Mouse (Mus musculus) liver, embryonic 12.5 days (tissue): ENCODE results near the gene Rfc3. TPM values are rescaled to one million over a fixed set of nuclear protein-coding genes. Genes with fewer than 3 reads are reported as not detected.
"Not testable (repeated sequence)": the region's sequence is repeated elsewhere in the genome, so short reads cannot be mapped to it uniquely, and the experiment has no call there.

ENCODE experiments used
- ATAC-seq: fragments of 200-750 bp; cut with Nextera tagmentation; 2 replicates; pipeline ENCODE4 v1.8.0; 2017; ENCODE audit warnings: moderate number of reproducible peaks, mild to moderate bottlenecking, moderate library complexity
- H3K27ac ChIP-seq: fragments of 300-500 bp; sonication (generic); 2 replicates; pipeline ENCODE4 v1.5.1; 2016; ENCODE audit warnings: mild to moderate bottlenecking
- H3K27me3 ChIP-seq: fragments of 300-500 bp; sonication (generic); replicated peaks from 2 replicates; pipeline ENCODE4 v1.6.1; 2016; ENCODE audit warnings: mild to moderate bottlenecking, moderate library complexity
- H3K36me3 ChIP-seq: fragments of 300-500 bp; sonication (generic); 2 replicates; pipeline ENCODE4 v1.6.1; 2016; ENCODE audit warnings: mild to moderate bottlenecking, moderate library complexity
- H3K4me1 ChIP-seq: fragments of 300-500 bp; sonication (generic); 2 replicates; pipeline ENCODE4 v1.6.1; 2016
- H3K4me2 ChIP-seq: fragments of 300-500 bp; sonication (generic); 2 replicates; pipeline ENCODE4 v1.6.1; 2016; ENCODE audit warnings: mild to moderate bottlenecking, moderate library complexity
- H3K4me3 ChIP-seq: fragments of 300-500 bp; sonication (generic); 2 replicates; pipeline ENCODE4 v1.5.1; 2016; ENCODE audit warnings: mild to moderate bottlenecking, moderate library complexity
- H3K9ac ChIP-seq: fragments of 300-500 bp; sonication (generic); 2 replicates; pipeline ENCODE4 v1.6.1; 2016; ENCODE audit warnings: mild to moderate bottlenecking, moderate library complexity
- H3K9me3 ChIP-seq: fragments of 300-500 bp; sonication (generic); replicated peaks from 2 replicates; pipeline ENCODE4 v1.6.1; 2016; ENCODE audit warnings: mild to moderate bottlenecking, moderate library complexity
- WGBS: fragments of 180-500 bp; shearing (Covaris S2); methylation state at CpG from one replicate; pipeline ENCODE4 v1.1.7; 2016; ENCODE audit not compliant: insufficient replicate concordance; 5-methylcytosine and 5-hydroxymethylcytosine counted together
- polyA plus RNA-seq: library from polyadenylated mRNA; unstranded; fragments of >200 nt; fragmentation: Nextera tagmentation; extraction: Ambion mirVana; gene quantifications from 2 replicates; pipeline ENCODE4 v1.2.1, GENCODE M21; 2016

The Rfc3 gene
- polyA plus RNA-seq, result 66.0 and 70.7 TPM in 2 replicates

GRCm38 (mm10) chr5:151650700-151651410, at the start of gene Rfc3:
Rfc3 (minus strand) TSS chr5:151651242.
- Histone ChIP-seq H3K4me1 (peaks cover 13% of the 10 kb centered on the region), H3K9me3 (no peaks in the 10 kb centered on the region), H3K9ac (peak within 1 kb of the TSS; percentile 86), H3K4me2 (peak within 1 kb of the TSS; percentile 82), H3K4me3 (peak within 1 kb of the TSS; percentile 82), H3K36me3 (peaks cover 41% of the 10 kb centered on the region), H3K27me3 (no peaks in the 10 kb centered on the region), H3K27ac (peak within 1 kb of the TSS; percentile 77)
- WGBS, result under 1% methylated on average over 39 of the region's 42 CpGs
- ATAC-seq, result peak; percentile 98

- H3K4me3 ChIP-seq, H3K36me3 ChIP-seq, H3K4me2 ChIP-seq, H3K27me3 ChIP-seq, ATAC-seq, H3K9ac ChIP-seq, H3K27ac ChIP-seq, H3K9me3 ChIP-seq, H3K4me1 ChIP-seq: not testable (repeated sequence)
- 74% methylated on average over 13 of the region's 13 CpGs for WGBS
Observed at GRCm38 (mm10) chr5:151693636-151694035, 42.6 kb upstream of the Rfc3 start.

- no peaks in the 10 kb centered on the region for H3K36me3 ChIP-seq
- peak; percentile 87 for ATAC-seq
- WGBS, result 25% methylated on average over 15 of the region's 15 CpGs
- peak overlapping the region; percentile 54 for H3K4me2 ChIP-seq
- no peaks in the 10 kb centered on the region for H3K4me1 ChIP-seq
- no peak overlapping the region for H3K27ac ChIP-seq
- peak overlapping the region; percentile 31; the same call in 1 of the 2 replicates for H3K9ac ChIP-seq
- no peak overlapping the region for H3K4me3 ChIP-seq
- no peaks in the 10 kb centered on the region for H3K27me3 ChIP-seq
- H3K9me3 ChIP-seq, result no peaks in the 10 kb centered on the region
Observed at GRCm38 (mm10) chr5:151686606-151687525, 35.8 kb upstream of the Rfc3 start.

DNA sequence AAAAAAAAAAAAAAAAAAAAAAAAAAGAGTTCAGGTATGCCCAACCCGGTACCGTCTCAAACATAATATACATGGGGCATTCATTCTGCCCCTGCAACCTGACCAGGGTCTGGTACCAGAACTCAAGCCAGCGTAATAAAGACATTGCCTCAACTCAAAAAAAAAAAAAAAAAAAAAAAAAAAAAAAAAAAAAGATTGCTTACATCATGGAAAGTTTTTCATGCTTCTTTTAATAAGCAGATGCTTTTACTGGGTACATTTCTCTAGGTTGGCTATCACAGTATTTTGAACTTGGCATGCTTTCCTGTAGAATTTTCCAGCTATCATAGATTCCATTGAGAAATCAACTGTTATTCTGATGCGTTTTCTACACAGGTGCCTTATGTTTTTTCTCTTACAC, 11.2 kb upstream of the Rfc3 start:
- H3K4me2 ChIP-seq, result no peak overlapping the region
- 77% methylated on average over 4 of the region's 4 CpGs for WGBS
- H3K4me1 ChIP-seq, result no peaks in the 10 kb centered on the region
- no peak overlapping the region for H3K27ac ChIP-seq
- no peaks in the 10 kb centered on the region for H3K36me3 ChIP-seq
- no peaks in the 10 kb centered on the region for H3K27me3 ChIP-seq
- H3K9me3 ChIP-seq, result no peaks in the 10 kb centered on the region
- no peak overlapping the region for H3K4me3 ChIP-seq
- no peak for ATAC-seq
- H3K9ac ChIP-seq, result no peak overlapping the region

DNA sequence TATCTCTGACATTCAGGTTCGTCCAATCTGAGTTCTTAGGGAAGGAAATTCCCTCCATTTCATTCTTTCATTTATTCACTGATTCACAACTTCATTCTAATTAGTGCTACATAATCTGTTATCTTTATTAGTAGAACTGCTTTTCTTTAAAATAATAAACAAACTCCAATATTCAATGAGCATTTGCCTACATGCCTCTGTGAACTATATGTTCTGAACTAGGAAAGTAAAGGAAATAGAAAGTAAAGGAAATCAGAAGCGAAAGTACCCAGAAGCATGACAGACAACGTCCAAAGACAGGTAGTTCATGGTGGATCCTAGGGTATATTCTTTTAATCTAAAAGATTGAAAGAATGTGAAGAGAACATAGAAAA, 356 bp upstream of the Rfc3 start:
- peak overlapping the region; percentile 86; the same call in 1 of the 2 replicates for H3K9ac ChIP-seq
- WGBS, result 62% methylated on average over 3 of the region's 3 CpGs
- H3K4me2 ChIP-seq, result peak overlapping the region; percentile 82
- peak overlapping the region; percentile 82 for H3K4me3 ChIP-seq
- peaks cover 36% of the 10 kb centered on the region for H3K36me3 ChIP-seq
- ATAC-seq, result no peak
- no peak overlapping the region; the same call in 1 of the 2 replicates for H3K27ac ChIP-seq
- H3K27me3 ChIP-seq, result no peaks in the 10 kb centered on the region
- peaks cover 13% of the 10 kb centered on the region for H3K4me1 ChIP-seq
- no peaks in the 10 kb centered on the region for H3K9me3 ChIP-seq

DNA sequence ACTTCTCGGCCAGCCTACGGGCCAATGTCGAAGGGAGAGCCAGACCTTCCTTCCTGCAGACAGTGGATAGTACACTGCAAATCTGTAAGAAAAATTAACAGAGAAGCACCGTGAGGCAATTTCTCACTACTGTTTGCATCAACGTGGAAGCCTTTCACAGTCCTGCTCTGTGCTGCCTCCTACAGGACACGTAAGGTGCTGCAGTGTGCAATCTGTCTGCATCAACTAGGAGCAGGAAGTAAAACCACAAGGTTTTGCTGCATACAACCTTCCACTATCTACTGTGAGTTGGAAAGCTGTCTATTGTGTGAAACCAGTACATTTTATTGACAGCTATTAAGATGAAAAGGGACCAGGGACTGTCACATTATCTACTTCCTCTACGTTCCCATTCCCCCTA, 6.2 kb downstream of the Rfc3 start:
- no peak for ATAC-seq
- Histone ChIP-seq H3K4me3 (no peak overlapping the region), H3K27me3 (no peaks in the 10 kb centered on the region), H3K27ac (no peak overlapping the region), H3K9me3 (no peaks in the 10 kb centered on the region), H3K4me1 (peaks cover 7% of the 10 kb centered on the region), H3K4me2 (no peak overlapping the region), H3K9ac (no peak overlapping the region), H3K36me3 (peaks cover 97% of the 10 kb centered on the region)
- 83% methylated on average over 7 of the region's 7 CpGs for WGBS

GRCm38 (mm10) chr5:151642867-151643266, 8.2 kb downstream of the Rfc3 start:
- Histone ChIP-seq H3K27ac (no peak overlapping the region), H3K4me2 (no peak overlapping the region), H3K9ac (no peak overlapping the region), H3K4me1 (no peaks in the 10 kb centered on the region), H3K36me3 (peaks cover 77% of the 10 kb centered on the region), H3K4me3 (no peak overlapping the region), H3K27me3 (no peaks in the 10 kb centered on the region), H3K9me3 (no peaks in the 10 kb centered on the region)
- 70% methylated on average over 5 of the region's 5 CpGs for WGBS
- ATAC-seq, result no peak

DNA sequence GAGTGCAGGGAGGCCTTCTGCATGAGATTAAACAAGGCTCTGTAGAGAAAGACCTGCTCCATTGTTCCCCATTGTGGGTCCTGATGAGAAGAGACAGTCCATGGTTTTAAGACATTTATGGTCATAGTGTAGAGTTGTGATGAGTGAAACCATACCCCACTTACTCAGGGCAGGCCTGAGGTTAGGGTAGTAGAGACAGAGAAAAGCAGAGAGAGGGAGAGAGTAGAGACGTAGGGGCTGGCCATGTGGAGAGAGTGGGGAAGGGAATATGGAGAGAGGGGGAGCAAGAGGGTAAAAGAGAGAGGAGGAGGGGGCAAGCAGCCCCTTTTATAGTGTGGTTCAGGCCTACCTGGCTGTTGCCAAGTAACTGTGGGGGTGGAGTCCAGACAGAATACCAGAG, 8.9 kb downstream of the Rfc3 start:
- 0 out of 2 replicates have a peak, but pooled peaks have one; percentile 32 for ATAC-seq
- no peak overlapping the region for H3K4me2 ChIP-seq
- no peak overlapping the region for H3K4me3 ChIP-seq
- no peaks in the 10 kb centered on the region for H3K27me3 ChIP-seq
- 88% methylated on average over 1 of the region's 1 CpGs for WGBS
- no peaks in the 10 kb centered on the region for H3K9me3 ChIP-seq
- H3K9ac ChIP-seq, result no peak overlapping the region
- no peaks in the 10 kb centered on the region for H3K4me1 ChIP-seq
- H3K27ac ChIP-seq, result no peak overlapping the region
- peaks cover 69% of the 10 kb centered on the region for H3K36me3 ChIP-seq

DNA sequence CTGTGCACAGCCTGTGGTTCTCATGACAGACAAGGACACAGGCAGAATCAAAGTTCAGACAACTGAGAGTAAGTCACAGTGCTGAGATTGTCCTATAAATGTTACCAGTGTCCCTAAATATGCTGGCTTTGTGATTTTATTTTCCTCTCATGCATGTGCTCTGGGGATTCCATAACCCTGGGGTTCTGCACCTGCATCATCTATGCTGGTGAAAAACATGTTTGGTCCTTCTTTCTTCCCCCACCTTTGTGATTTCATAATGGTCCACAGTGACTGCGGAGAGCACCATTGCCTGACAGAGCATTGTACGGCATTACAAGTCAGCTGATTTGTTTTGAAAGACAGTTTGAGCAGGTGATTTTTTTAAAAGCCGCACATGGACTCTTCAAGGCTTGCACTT, 45.1 kb downstream of the Rfc3 start, which contains the start of gene Vmn2r18:
Gene Vmn2r18, minus strand, starts transcription at position 101 of the 400 bp plus-strand sequence.
- no peak within 1 kb of the TSS for H3K9ac ChIP-seq
- no peak within 1 kb of the TSS for H3K4me2 ChIP-seq
- H3K36me3 ChIP-seq, result no peaks in the 10 kb centered on the region
- H3K9me3 ChIP-seq, result no peaks in the 10 kb centered on the region
- no peaks in the 10 kb centered on the region for H3K4me1 ChIP-seq
- no peak within 1 kb of the TSS for H3K4me3 ChIP-seq
- no peaks in the 10 kb centered on the region for H3K27me3 ChIP-seq
- no peak within 1 kb of the TSS for H3K27ac ChIP-seq
- 77% methylated on average over 3 of the region's 3 CpGs for WGBS
- no peak for ATAC-seq

DNA sequence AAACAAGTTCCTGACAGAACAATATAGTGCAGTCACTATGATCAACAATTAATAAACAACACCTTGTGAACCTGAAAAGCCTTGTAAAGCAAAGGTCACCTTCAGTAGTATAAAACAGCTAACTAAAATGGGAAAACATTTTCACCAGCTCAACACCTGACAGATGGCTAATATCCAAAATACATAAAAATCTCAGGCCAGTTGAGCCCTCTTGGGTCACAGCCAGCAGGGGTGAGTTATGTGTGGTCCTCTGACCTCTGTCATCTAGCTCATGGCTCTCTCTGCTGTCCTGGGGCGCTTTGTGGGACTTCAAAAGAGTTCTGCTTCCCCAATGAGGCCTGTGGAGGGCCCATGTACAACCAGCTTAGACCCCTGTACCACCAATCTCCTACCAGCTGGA, 49.3 kb downstream of the Rfc3 start:
- Histone ChIP-seq H3K36me3 (no peaks in the 10 kb centered on the region), H3K4me1 (no peaks in the 10 kb centered on the region), H3K27me3 (no peaks in the 10 kb centered on the region), H3K4me2 (no peak overlapping the region), H3K9me3 (no peaks in the 10 kb centered on the region), H3K27ac (no peak overlapping the region), H3K9ac (no peak overlapping the region), H3K4me3 (no peak overlapping the region)
- 24% methylated on average over 1 of the region's 1 CpGs for WGBS
- ATAC-seq, result no peak
